Mouse (Mus musculus): ENCODE measurements around the gene Ripor2.

DNA sequence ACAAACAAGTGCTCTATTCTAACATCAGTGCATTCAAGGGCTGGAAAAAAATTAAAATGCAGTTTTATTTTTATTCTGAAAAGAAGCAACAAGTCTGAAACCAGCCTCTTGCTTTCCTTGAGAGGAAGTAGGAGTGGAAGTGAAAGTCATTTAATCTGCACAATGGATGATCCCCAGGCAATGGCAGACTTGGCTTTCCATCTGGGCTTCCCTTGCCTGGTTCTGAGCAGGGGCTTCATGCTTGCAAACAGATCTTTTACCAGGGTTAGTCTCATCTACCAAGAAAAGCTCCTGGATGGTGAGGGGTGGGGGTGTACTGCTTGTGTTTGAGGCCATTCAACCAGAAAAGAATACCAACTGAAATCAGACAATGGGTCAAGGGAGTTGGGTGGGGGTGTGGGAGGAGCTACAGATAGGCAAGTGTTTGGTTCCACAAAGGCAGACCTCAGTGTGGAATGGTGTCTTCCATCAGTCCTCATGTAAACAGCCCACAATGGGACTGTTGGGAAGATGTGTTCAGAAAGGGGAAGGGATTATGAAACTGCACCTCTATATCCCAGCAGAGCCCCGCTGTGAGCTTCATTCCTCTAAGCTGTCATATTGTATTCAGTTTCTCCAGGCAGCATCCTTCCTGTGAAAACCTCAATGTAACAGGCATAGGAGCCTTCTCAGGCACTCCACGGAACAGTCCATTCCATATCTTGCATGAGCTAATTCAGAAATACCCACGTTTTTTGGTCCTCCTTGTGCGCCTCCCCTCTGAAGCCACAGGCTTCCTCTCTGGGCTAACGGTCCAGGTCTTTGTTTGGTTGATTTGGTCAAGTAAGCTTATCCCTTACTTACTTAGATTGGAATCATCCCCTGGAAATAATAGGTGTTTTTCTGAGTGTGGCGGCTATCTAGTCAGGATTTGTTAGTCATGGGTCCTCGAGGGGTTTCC, 59.8 kb downstream of the Ripor2 start:
- no peak for TF ChIP-seq MEF2A (IDR thresholded peaks at IDR 0.05; ENCODE audit: borderline replicate concordance, low read depth, low read length)
- no peak for TF ChIP-seq CTCF (conservative IDR thresholded peaks at IDR 0.05 in 1 of 2, IDR thresholded peaks at IDR 0.05 in 1 of 2; ENCODE audit: low read depth in 2 of 2, low read length in 2 of 2)
- TF ChIP-seq NELFE (IDR thresholded peaks at IDR 0.05; ENCODE audit: low read depth, low read length) = no peak
- TF ChIP-seq ZMIZ1 (IDR thresholded peaks at IDR 0.05; ENCODE audit: low read depth, low read length) = no peak
